Mouse (Mus musculus) G1E (cell line): ENCODE results near the gene Trim69.

ENCODE experiments used
- CTCF ChIP-seq: IDR thresholded peaks from 2 replicates; pipeline ENCODE4 v1.5.1; 2012; ENCODE audit warnings: low read depth, low read length, inconsistent platforms, mixed read lengths
- GATA1 ChIP-seq: IDR thresholded peaks from 2 replicates; pipeline ENCODE4 v1.6.1; 2012; ENCODE audit warnings: borderline replicate concordance, low read length, inconsistent platforms, mixed read lengths
- GATA2 ChIP-seq: IDR thresholded peaks from 2 replicates; pipeline ENCODE4 v1.6.1; 2012; ENCODE audit warnings: low read depth, low read length, inconsistent platforms, borderline replicate concordance
- POLR2AphosphoS5 ChIP-seq: IDR thresholded peaks from 2 replicates; pipeline ENCODE4 v1.6.1; 2012; ENCODE audit warnings: low read depth, low read length, inconsistent platforms; ENCODE audit not compliant: insufficient replicate concordance
- TAL1 ChIP-seq: conservative IDR thresholded peaks from 2 replicates; pipeline ENCODE4 v1.6.1; 2012; ENCODE audit warnings: low read depth, low read length, inconsistent platforms, mixed read lengths

DNA sequence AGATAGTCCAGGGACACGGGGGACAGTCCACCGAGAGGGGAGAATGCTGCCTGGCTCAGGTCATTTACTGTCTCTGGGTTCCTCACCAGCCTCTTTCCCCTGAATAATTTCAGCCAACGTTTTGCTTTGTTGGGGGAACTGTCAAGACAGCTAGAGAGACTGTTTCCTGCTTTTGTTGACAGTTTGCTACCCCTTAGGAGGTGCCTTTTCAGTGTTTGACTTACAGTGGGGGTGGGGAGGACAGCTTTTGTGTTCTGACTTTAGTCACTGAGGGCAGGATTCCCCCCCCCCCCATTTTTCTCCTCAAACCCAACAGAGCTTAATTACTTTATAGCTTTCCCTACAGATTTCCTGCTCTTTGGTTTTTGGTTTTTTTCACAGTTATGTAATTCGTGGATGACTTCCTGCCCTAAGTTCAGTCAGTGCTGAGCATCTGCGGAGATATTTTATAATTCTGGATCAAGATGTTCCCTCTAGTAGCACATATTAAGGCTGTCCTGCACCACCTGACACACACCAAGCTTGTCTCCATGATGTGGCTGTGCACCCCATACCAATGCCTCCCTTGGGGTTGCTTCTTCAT, 33.6 kb upstream of the Trim69 start:
- no peak for TF ChIP-seq CTCF
- no peak for TF ChIP-seq GATA1
- no peak for TF ChIP-seq TAL1
- no peak for TF ChIP-seq GATA2
- TF ChIP-seq POLR2AphosphoS5: no peak
